Mouse (Mus musculus) inflammation-experienced regulatory T-cells, adult 6 months (primary cell): ENCODE results near the gene Ankrd44. TPM values are rescaled to one million over a fixed set of nuclear protein-coding genes. Genes with fewer than 3 reads are reported as not detected.
A peak's percentile ranks its signal among the peaks of the same experiment; 100 is the strongest.

Source experiments
- ATAC-seq: one replicate; pipeline ENCODE4 v1.8.0; 2017
- polyA plus RNA-seq, 3 experiments: library from polyadenylated mRNA; unstranded; fragments of 100-300 nt; shearing (Covaris generic); gene quantifications; one replicate each; pipeline ENCODE4 v1.2.1; 2017

Ankrd44 gene
- polyA plus RNA-seq, 3 experiments from 2014 or later = 141 to 193 (median 187) TPM

- no peak for ATAC-seq
These were observed 313.8 kb downstream of the Ankrd44 start for GRCm38 (mm10) chr1:54612344-54612743.

GRCm38 (mm10) chr1:54611891-54612290 lies 314.3 kb downstream of the Ankrd44 start:
- ATAC-seq = no peak

GRCm38 (mm10) chr1:54606936-54607335 lies 319.3 kb downstream of the Ankrd44 start:
- no peak for ATAC-seq

- ATAC-seq = no peak
These were observed 324.5 kb downstream of the Ankrd44 start for GRCm38 (mm10) chr1:54601692-54602091.

GRCm38 (mm10) chr1:54600275-54600674 lies 325.9 kb downstream of the Ankrd44 start:
- ATAC-seq = peak; percentile 78

GRCm38 (mm10) chr1:54597594-54598217 lies 328.5 kb downstream of the Ankrd44 start:
- ATAC-seq = no peak

- ATAC-seq = no peak
These were observed 330.0 kb downstream of the Ankrd44 start for GRCm38 (mm10) chr1:54596151-54596550.

Other genes with a start within 250 kb of the Ankrd44 start
- gene Sf3b1, start 101.1 kb upstream of the Ankrd44 start, polyA plus RNA-seq = 100 to 1,000 TPM; 408 to 502 (median 410) TPM
- 10 to 100 TPM; 14.6 to 22.7 (median 17.0) TPM for gene Coq10b, start 126.4 kb upstream of the Ankrd44 start, polyA plus RNA-seq
- gene Hspe1, start 161.7 kb upstream of the Ankrd44 start, polyA plus RNA-seq = 100 to 1,000 TPM; 172 to 181 (median 174) TPM
- gene Hspd1, start 161.9 kb upstream of the Ankrd44 start, polyA plus RNA-seq = 100 to 1,000 TPM; 129 to 226 (median 154) TPM
- gene Mob4, start 204.8 kb upstream of the Ankrd44 start, polyA plus RNA-seq = 100 to 1,000 TPM; 121 to 136 (median 133) TPM